Mouse (Mus musculus): ENCODE data around the gene Abhd6.

Gene Abhd6

DNA sequence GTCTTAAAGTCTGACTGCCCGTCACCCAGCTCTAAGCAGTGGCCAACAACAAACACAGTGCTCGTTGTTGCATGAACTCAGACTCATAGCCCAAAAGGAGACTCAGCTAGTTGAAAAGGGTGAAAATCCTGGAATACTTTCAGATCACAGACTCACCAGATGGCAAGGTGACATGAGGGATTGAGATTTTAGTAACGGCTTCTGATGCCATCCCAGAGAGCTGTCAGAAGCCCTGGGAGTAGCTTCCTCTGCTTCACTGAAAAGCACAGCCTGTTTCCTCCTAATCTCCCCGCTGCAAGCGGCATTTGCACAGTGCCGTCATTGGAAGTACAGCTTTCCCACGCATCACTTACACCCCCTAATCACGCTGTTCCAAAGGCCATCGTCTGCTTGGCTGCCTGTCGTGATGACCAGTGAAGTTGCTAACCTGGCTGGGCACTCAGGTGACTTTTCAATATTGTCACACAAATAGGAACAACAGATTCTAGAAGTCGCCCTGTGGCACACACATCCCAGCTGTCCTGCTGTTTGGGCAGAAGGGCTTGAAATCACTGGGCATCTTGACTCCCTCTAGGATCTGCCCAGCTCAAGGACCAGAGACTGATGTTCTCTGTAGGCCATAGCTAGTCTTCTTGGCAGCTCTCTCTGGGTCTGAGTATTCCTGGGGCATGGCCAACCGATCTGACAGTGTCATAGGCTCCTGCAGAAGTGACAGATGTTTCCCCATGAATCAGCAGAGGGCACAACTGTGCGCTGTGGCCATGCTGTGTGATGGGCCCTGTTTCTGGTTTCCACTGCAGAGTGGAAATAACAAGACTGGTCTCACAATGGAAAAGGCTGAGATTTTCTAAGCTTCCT lies 29.6 kb downstream of the Abhd6 start:
- no peak for DNase-seq (ENCODE audit: low read depth)

GRCm38 (mm10) chr14:8034561-8034960 lies 31.9 kb downstream of the Abhd6 start:
- DNase-seq (ENCODE audit: low read depth) = no peak

- DNase-seq (ENCODE audit: low read depth) = no peak
Observed at GRCm38 (mm10) chr14:8035951-8036350, 33.2 kb downstream of the Abhd6 start.

DNA sequence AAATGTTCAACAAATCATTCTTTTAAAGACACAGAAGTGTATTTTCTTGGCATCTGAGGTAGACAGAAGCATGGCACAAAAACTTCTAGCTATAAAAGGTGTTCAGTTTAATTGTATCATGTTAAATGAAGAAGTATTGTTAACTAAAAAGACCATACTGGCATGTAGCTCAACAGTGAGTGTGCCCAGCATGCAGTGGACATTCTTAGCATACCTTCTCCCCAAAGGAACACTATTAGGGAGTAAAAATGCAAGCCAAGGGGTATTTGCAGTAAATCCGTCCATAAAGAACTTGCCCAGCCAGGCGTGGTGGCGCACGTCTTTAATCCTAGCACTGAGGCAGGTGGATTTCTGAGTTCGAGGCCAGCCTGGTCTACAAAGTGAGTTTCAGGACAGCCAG lies 33.7 kb downstream of the Abhd6 start:
- DNase-seq (ENCODE audit: low read depth) = no peak

DNA sequence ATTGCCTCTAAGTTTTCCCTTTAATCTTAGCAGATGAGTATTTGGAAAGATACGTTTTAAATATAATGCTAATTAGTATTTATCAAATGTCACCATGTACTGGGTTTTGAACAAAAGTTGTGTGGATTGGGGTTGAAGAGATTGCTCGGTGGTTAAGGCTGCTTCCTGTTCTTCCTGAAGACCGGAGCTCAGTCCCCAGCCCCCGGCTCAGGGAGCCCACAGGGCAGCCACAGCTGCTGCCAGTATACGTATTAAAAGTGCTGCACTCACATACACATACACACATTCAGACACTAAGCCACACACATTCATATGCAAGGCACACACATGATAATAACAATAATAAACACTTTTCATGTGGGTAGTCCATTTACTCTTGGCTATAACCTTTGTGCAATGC lies 35.4 kb downstream of the Abhd6 start:
- no peak for DNase-seq (ENCODE audit: low read depth)

DNA sequence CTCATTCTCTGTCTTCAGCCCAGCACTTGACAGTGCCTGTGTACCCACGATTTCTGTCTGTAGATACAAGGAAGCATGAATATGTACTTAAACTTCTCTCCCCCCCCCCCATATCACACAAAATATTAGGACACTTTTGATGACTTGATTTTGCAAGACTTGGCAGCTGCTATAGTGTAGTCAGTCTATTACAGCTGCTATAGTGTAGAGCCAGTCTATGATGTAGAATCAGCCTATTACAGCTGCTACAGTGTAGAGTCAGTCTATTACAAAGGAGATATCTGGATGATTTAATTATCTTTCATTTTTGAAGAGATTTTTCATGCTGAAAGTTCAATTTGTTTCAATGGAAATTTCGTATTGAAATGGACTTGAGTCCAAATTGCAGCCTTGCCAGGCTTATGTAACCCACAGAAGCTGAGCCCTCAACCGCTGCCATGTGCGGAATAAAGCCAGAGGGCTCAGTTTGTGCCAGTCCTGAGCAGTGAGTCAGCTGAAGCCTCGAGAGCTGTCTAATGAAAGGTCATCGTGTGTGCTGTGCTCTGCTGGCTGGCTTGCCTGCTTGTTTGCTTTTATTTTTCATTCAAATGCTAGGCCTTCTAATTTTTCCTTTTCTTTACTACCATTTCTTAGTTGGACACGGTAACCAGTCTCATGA lies 36.2 kb downstream of the Abhd6 start:
- DNase-seq (ENCODE audit: low read depth) = no peak

GRCm38 (mm10) chr14:8040179-8040578 lies 37.5 kb downstream of the Abhd6 start:
- DNase-seq (ENCODE audit: low read depth) = no peak

DNA sequence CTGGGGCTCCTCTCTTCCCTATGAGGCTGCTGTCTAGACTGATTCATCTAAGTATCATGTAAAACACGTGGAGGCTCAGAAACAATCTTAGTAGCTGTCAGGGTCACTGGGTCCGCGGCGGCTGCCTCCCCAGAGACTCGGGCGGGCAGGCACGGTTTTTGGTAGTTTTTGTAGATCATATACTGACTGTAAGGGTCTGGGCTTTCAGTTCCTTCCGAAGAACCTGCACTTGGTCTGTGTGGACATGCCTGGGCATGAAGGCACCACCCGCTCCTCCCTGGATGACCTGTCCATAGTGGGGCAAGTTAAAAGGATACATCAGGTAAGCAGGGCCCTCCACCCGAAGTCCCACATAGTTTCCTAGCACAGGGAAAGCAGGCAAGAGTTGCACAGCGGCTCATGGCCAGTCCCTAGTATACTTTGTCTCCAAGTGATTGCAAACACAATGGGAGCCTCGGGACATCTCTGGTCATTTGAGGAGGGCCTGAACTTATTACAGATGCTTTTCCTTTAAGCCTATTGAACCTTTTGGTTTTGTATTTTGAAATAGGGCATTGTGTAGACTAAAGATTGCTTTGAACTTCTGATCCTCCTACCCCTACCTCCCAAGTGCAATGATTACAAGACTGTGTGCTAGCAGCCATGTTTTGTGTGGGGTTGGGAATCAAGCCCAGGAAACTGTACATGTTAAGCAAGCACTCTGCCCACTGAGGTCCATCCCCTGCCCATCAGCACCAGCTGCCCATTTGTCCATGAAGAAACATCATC lies 38.4 kb downstream of the Abhd6 start:
- DNase-seq (ENCODE audit: low read depth) = no peak

DNA sequence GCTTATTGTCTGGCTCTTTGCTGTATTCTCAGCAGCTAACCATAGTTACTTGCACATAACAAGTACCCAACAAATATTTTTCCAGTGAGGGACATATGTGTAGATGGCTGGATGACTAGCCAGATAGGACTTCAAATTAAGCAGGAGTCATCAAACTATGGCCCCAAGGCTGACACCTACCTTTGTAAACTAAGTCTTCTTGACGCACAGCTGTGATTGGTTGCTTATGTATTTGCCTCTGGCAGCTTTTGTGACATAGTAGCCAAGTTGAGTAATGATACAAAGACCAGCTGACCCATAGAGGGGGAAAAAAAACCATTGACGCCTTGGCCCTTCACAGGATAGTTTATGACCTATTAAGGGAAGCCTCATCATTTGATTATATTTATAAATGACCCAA lies 39.4 kb downstream of the Abhd6 start:
- no peak for DNase-seq (ENCODE audit: low read depth)

DNA sequence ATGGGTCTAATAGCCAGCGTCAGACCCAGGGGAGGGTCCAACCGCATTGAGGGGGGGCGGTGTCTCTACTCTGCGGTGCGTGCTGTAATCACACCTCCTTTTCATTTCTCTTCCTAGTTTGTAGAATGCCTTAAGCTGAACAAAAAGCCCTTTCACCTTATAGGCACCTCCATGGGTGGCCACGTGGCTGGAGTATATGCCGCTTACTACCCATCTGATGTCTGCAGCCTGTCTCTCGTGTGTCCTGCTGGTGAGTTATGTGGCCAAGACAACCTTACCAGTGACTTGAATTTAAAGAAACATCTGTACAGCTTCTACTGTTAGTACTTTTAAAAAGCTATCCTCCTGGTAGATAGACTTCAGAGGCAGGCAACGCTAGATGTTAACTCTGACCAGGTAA lies 39.9 kb downstream of the Abhd6 start:
- no peak for DNase-seq (ENCODE audit: low read depth)

- DNase-seq (ENCODE audit: low read depth) = peak; percentile 40
Observed at GRCm38 (mm10) chr14:8044330-8044729, 41.6 kb downstream of the Abhd6 start.

DNA sequence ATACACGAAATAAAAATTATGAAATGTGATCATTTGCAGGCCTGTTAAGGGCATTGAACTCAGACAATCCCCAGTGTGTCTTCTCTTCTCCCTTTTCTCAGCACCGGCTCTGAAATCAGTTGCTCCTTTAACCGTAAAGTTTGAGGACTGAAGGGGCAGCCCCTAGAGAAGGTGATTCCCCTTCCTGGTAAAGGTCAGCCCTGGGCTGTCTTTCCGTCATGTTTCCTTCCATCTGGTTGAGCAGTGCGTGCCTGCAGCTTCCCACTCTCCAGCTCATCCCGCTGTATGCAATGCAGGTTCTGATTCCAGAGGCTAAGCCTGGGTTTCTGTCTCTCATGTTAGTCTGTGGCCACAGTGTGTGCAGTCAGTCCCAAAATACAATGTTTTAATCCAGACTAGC lies 42.1 kb downstream of the Abhd6 start:
- DNase-seq (ENCODE audit: low read depth) = no peak

- DNase-seq (ENCODE audit: low read depth) = no peak
Observed at GRCm38 (mm10) chr14:8045187-8045846, 42.6 kb downstream of the Abhd6 start.

- no peak for DNase-seq (ENCODE audit: low read depth)
Observed at GRCm38 (mm10) chr14:8046839-8047238, 44.1 kb downstream of the Abhd6 start.

- no peak for DNase-seq (ENCODE audit: low read depth)
Observed at GRCm38 (mm10) chr14:8049334-8049733, 46.6 kb downstream of the Abhd6 start.

GRCm38 (mm10) chr14:8051869-8052268 lies 49.2 kb downstream of the Abhd6 start:
- DNase-seq (ENCODE audit: low read depth) = no peak

DNA sequence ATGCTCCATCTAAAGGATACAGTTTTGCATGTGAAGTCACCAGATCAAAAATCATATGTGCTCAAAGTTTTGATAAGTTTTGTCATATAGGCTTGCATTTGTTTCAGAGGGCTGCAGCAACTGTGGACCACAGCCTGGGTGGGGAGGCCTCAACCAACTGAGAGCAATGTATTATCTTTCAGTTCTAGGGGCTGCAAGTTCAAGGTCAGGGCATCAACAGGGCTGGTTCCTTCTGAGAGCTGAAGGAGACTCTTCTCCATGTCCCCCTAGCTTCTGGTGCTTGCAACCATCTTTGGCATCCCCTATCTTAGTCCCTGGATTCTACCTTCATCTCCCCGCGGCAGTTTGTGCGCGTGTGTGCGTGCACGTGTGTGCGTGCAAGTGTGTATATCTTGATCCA lies 50.0 kb downstream of the Abhd6 start:
- DNase-seq (ENCODE audit: low read depth) = no peak

GRCm38 (mm10) chr14:8054310-8055102 lies 51.8 kb downstream of the Abhd6 start:
- no peak for DNase-seq (ENCODE audit: low read depth)

DNA sequence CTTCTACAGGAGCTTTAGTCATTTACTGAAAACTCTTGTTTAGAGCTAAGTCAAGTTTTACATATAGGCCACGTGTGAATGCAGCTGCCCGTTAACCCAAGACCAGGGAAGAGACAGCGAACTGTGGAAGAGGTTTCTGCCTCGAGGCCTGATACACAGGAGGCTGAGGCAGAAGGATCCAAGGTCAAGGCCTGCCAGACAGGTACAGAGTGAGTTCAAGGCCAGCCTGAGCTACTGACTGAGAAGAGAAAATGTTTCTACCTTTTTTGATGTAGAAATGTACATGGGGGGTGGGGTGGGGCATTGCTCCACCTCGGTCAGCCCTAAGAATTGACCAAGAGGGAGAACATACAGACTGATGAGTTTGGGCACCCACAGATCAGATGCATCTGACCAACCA lies 53.4 kb downstream of the Abhd6 start:
- no peak for DNase-seq (ENCODE audit: low read depth)

DNA sequence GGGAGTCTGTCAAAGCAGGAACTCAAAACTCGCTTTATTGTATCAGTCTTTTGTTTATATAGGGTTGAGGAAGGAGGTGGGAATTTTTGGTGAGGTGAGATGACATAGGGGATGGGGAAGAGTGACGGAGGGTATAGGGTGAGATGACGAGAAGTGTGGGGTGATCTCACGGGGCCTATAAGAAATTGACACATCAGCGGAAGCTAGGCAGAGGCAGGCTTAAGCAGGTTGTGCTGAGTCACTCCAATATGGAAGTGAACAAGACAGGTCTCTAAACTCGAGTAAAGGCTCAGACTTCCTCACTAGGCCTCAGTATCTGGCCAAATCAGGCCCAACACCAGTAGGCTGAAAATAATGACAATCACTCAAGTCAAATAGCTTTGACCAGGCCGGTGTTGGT lies 57.2 kb downstream of the Abhd6 start:
- DNase-seq (ENCODE audit: low read depth) = no peak

- DNase-seq (ENCODE audit: low read depth) = no peak
Observed at GRCm38 (mm10) chr14:8062076-8062475, 59.4 kb downstream of the Abhd6 start.

Measured in c-Kit-positive CD71-positive TER-119-negative erythroid progenitor cells, embryonic 14.5 days (primary cell).